Mouse (Mus musculus): Measurements from ENCODE around the gene Rap1gap2. TPM values are rescaled to one million over a fixed set of nuclear protein-coding genes. Genes with fewer than 3 reads are reported as not detected.

Rap1gap2 gene
- polyA plus RNA-seq, 1 experiment from 2014 or later, result 0.75 TPM

- no peak for ATAC-seq
Measured at GRCm38 (mm10) chr11:74448556-74448955, 162.2 kb downstream of the Rap1gap2 start.

GRCm38 (mm10) chr11:74447991-74448403, 162.7 kb downstream of the Rap1gap2 start:
- Histone ChIP-seq H3K4me3 (ENCODE audit: low read depth, low read length) (no peak overlapping the region), H3K27ac (ENCODE audit: low read depth) (no peak overlapping the region), H3K4me2 (ENCODE audit: low read depth, low read length) (no peak overlapping the region), H3K9me3 (ENCODE audit: low read length) (0 out of 2 replicates have a peak, but pooled peaks cover 2% of the 10 kb centered on the region), H3K9ac (replicated peaks) (no peak overlapping the region), H3K4me1 (ENCODE audit: insufficient read depth) (no peaks in the 10 kb centered on the region), H3K27me3 (ENCODE audit: insufficient read depth, low read length) (no peaks in the 10 kb centered on the region), H3K36me3 (replicated peaks; ENCODE audit: insufficient read depth, low read length) (no peaks in the 10 kb centered on the region)
- 92% methylated on average over 6 of the region's 6 CpGs for WGBS (ENCODE audit: insufficient replicate concordance)
- no peak for ATAC-seq
- TF ChIP-seq EP300 (IDR thresholded peaks at IDR 0.05; ENCODE audit: low read depth) (no peak), CTCF (IDR thresholded peaks at IDR 0.05; ENCODE audit: low read depth) (no peak)
- no peak for DNase-seq

More at GRCm38 (mm10) chr11:74448556-74448955, 162.2 kb downstream of the Rap1gap2 start:
- H3K27me3 ChIP-seq (ENCODE audit: insufficient read depth, low read length), result no peaks in the 10 kb centered on the region
- H3K4me2 ChIP-seq (ENCODE audit: low read depth, low read length), result no peak overlapping the region
- no peak overlapping the region for H3K9ac ChIP-seq (replicated peaks)
- H3K9me3 ChIP-seq (ENCODE audit: low read length), result 0 out of 2 replicates have a peak, but pooled peaks cover 2% of the 10 kb centered on the region
- H3K4me3 ChIP-seq (ENCODE audit: low read depth, low read length), result no peak overlapping the region
- no peaks in the 10 kb centered on the region for H3K36me3 ChIP-seq (replicated peaks; ENCODE audit: insufficient read depth, low read length)
- no peaks in the 10 kb centered on the region for H3K4me1 ChIP-seq (ENCODE audit: insufficient read depth)
- DNase-seq, result no peak
- TF ChIP-seq CTCF (IDR thresholded peaks at IDR 0.05; ENCODE audit: low read depth) (no peak), EP300 (IDR thresholded peaks at IDR 0.05; ENCODE audit: low read depth) (no peak)
- no peak overlapping the region for H3K27ac ChIP-seq (ENCODE audit: low read depth)
- WGBS (ENCODE audit: insufficient replicate concordance), result 68% methylated on average over 4 of the region's 4 CpGs

- Histone ChIP-seq H3K9me3 (ENCODE audit: low read length) (0 out of 2 replicates have a peak, but pooled peaks cover 2% of the 10 kb centered on the region), H3K4me1 (ENCODE audit: insufficient read depth) (no peaks in the 10 kb centered on the region), H3K4me3 (ENCODE audit: low read depth, low read length) (no peak overlapping the region), H3K27ac (ENCODE audit: low read depth) (no peak overlapping the region), H3K4me2 (ENCODE audit: low read depth, low read length) (no peak overlapping the region), H3K36me3 (replicated peaks; ENCODE audit: insufficient read depth, low read length) (no peaks in the 10 kb centered on the region), H3K9ac (replicated peaks) (no peak overlapping the region), H3K27me3 (ENCODE audit: insufficient read depth, low read length) (no peaks in the 10 kb centered on the region)
- DNase-seq (no peak), ATAC-seq (no peak)
- no peak for TF ChIP-seq EP300 (IDR thresholded peaks at IDR 0.05; ENCODE audit: low read depth)
- no peak for TF ChIP-seq CTCF (IDR thresholded peaks at IDR 0.05; ENCODE audit: low read depth)
- WGBS (ENCODE audit: insufficient replicate concordance), result 62% methylated on average over 3 of the region's 3 CpGs
Measured at GRCm38 (mm10) chr11:74445591-74445990, 165.1 kb downstream of the Rap1gap2 start.

GRCm38 (mm10) chr11:74443924-74444256, 166.8 kb downstream of the Rap1gap2 start:
- 0 out of 2 replicates have a peak, but pooled peaks cover 2% of the 10 kb centered on the region for H3K9me3 ChIP-seq (ENCODE audit: low read length)
- no peak for ATAC-seq
- no peak for DNase-seq
- no peaks in the 10 kb centered on the region for H3K27me3 ChIP-seq (ENCODE audit: insufficient read depth, low read length)
- TF ChIP-seq CTCF (IDR thresholded peaks at IDR 0.05; ENCODE audit: low read depth) (no peak), EP300 (IDR thresholded peaks at IDR 0.05; ENCODE audit: low read depth) (no peak)
- no peak overlapping the region for H3K4me2 ChIP-seq (ENCODE audit: low read depth, low read length)
- H3K36me3 ChIP-seq (replicated peaks; ENCODE audit: insufficient read depth, low read length), result no peaks in the 10 kb centered on the region
- no peak overlapping the region for H3K9ac ChIP-seq (replicated peaks)
- no peak overlapping the region for H3K4me3 ChIP-seq (ENCODE audit: low read depth, low read length)
- WGBS (ENCODE audit: insufficient replicate concordance), result 70% methylated on average over 5 of the region's 5 CpGs
- H3K27ac ChIP-seq (ENCODE audit: low read depth), result no peak overlapping the region
- H3K4me1 ChIP-seq (ENCODE audit: insufficient read depth), result no peaks in the 10 kb centered on the region

GRCm38 (mm10) chr11:74443147-74443923, 167.4 kb downstream of the Rap1gap2 start:
- ATAC-seq, result no peak
- H3K27ac ChIP-seq (ENCODE audit: low read depth), result no peak overlapping the region
- no peak overlapping the region for H3K4me3 ChIP-seq (ENCODE audit: low read depth, low read length)
- no peaks in the 10 kb centered on the region for H3K4me1 ChIP-seq (ENCODE audit: insufficient read depth)
- H3K9ac ChIP-seq (replicated peaks), result no peak overlapping the region
- WGBS (ENCODE audit: insufficient replicate concordance), result 67% methylated on average over 6 of the region's 6 CpGs
- H3K27me3 ChIP-seq (ENCODE audit: insufficient read depth, low read length), result no peaks in the 10 kb centered on the region
- TF ChIP-seq CTCF (IDR thresholded peaks at IDR 0.05; ENCODE audit: low read depth), result no peak
- no peak for TF ChIP-seq EP300 (IDR thresholded peaks at IDR 0.05; ENCODE audit: low read depth)
- DNase-seq, result no peak
- 0 out of 2 replicates have a peak, but pooled peaks cover 2% of the 10 kb centered on the region for H3K9me3 ChIP-seq (ENCODE audit: low read length)
- H3K36me3 ChIP-seq (replicated peaks; ENCODE audit: insufficient read depth, low read length), result no peaks in the 10 kb centered on the region
- H3K4me2 ChIP-seq (ENCODE audit: low read depth, low read length), result no peak overlapping the region

- Histone ChIP-seq H3K4me1 (ENCODE audit: insufficient read depth) (no peaks in the 10 kb centered on the region), H3K4me3 (ENCODE audit: low read depth, low read length) (no peak overlapping the region), H3K9me3 (ENCODE audit: low read length) (0 out of 2 replicates have a peak, but pooled peaks cover 2% of the 10 kb centered on the region), H3K9ac (replicated peaks) (no peak overlapping the region), H3K27ac (ENCODE audit: low read depth) (no peak overlapping the region), H3K36me3 (replicated peaks; ENCODE audit: insufficient read depth, low read length) (no peaks in the 10 kb centered on the region), H3K4me2 (ENCODE audit: low read depth, low read length) (no peak overlapping the region), H3K27me3 (ENCODE audit: insufficient read depth, low read length) (no peaks in the 10 kb centered on the region)
- WGBS (ENCODE audit: insufficient replicate concordance), result 75% methylated on average over 4 of the region's 4 CpGs
- DNase-seq (no peak), ATAC-seq (no peak)
- TF ChIP-seq EP300 (IDR thresholded peaks at IDR 0.05; ENCODE audit: low read depth), result no peak
- no peak for TF ChIP-seq CTCF (IDR thresholded peaks at IDR 0.05; ENCODE audit: low read depth)
Measured at GRCm38 (mm10) chr11:74442396-74442795, 168.3 kb downstream of the Rap1gap2 start.

Data from liver, postnatal 0 days (tissue).